In genomic region chr1:78380950-78381349, GRCm38 (mm10) we compare ENCODE assay signal across 18 mouse cellular contexts.
"Had no signal": no experiment of that assay in that cellular context is flagged by ENCODE, and none has a peak within 500 bp of the region (broad histone marks: within the 10 kb centered on the region; RNA-seq: fewer than 3 reads in every experiment).

No protein-coding gene starts in this region.

- H3K4me3 ChIP-seq: midbrain, embryonic 10.5 days; midbrain, embryonic 12.5 days; myocyte; neural tube, embryonic 13.5 days; neural tube, embryonic 15.5 days had no signal

- H3K9me3 ChIP-seq: midbrain, embryonic 10.5 days; midbrain, embryonic 12.5 days; neural tube, embryonic 13.5 days; neural tube, embryonic 15.5 days had no signal

- ATAC-seq: midbrain, embryonic 16.5 days had no signal

- H3K27ac ChIP-seq: midbrain, embryonic 10.5 days; midbrain, embryonic 12.5 days; neural tube, embryonic 13.5 days; neural tube, embryonic 15.5 days had no signal

- H3K4me2 ChIP-seq: lung, embryonic 14.5 days; midbrain, embryonic 12.5 days; neural tube, embryonic 13.5 days; neural tube, embryonic 15.5 days had no signal

- DNase-seq: lung, embryonic 14.5 days; lung, postnatal 10 days; lung, postnatal 4 days; midbrain, embryonic 14.5 days; retina, postnatal 1 day; right cerebral cortex, adult 18-20 months; right cerebral cortex, postnatal 25 days; right cerebral cortex, postnatal 4 days; spleen, adult 18-20 months; thymus, adult 18-20 months; thymus, postnatal 14 days; thymus, postnatal 36 days had no signal

- H3K36me3 ChIP-seq: midbrain, embryonic 10.5 days; midbrain, embryonic 12.5 days; neural tube, embryonic 13.5 days; neural tube, embryonic 15.5 days had no signal

- H3K4me1 ChIP-seq: neural tube, embryonic 13.5 days; neural tube, embryonic 15.5 days had no signal

- H3K9ac ChIP-seq: lung, embryonic 14.5 days; midbrain, embryonic 12.5 days; neural tube, embryonic 13.5 days; neural tube, embryonic 15.5 days had no signal

- H3K27me3 ChIP-seq: midbrain, embryonic 12.5 days; neural tube, embryonic 13.5 days; neural tube, embryonic 15.5 days had no signal
